Mouse (Mus musculus): Measurements from ENCODE around the gene Ppp1r8.

GRCm38 (mm10) chr4:132843705-132844071 is 719 bp upstream of the Ppp1r8 start:
- TF ChIP-seq CTCF (conservative IDR thresholded peaks at IDR 0.05; ENCODE audit: low read length): no peak
- TF ChIP-seq NANOG (IDR thresholded peaks at IDR 0.05; ENCODE audit: borderline replicate concordance, low read length): no peak

Data from E14TG2a.4 (cell line).